Mouse (Mus musculus) c-Kit-positive CD71-positive TER-119-negative erythroid progenitor cells, embryonic 14.5 days (primary cell): ENCODE results near the gene Zfp764.
A peak's percentile ranks its signal among the peaks of the same experiment; 100 is the strongest.
"Not testable (repeated sequence)": the region's sequence is repeated elsewhere in the genome, so short reads cannot be mapped to it uniquely, and the experiment has no call there.

Experiments
- DNase-seq: peaks from one replicate; pipeline ENCODE4 v3.0.0-alpha.2; 2013; ENCODE audit warnings: low read depth

The Zfp764 gene

DNA sequence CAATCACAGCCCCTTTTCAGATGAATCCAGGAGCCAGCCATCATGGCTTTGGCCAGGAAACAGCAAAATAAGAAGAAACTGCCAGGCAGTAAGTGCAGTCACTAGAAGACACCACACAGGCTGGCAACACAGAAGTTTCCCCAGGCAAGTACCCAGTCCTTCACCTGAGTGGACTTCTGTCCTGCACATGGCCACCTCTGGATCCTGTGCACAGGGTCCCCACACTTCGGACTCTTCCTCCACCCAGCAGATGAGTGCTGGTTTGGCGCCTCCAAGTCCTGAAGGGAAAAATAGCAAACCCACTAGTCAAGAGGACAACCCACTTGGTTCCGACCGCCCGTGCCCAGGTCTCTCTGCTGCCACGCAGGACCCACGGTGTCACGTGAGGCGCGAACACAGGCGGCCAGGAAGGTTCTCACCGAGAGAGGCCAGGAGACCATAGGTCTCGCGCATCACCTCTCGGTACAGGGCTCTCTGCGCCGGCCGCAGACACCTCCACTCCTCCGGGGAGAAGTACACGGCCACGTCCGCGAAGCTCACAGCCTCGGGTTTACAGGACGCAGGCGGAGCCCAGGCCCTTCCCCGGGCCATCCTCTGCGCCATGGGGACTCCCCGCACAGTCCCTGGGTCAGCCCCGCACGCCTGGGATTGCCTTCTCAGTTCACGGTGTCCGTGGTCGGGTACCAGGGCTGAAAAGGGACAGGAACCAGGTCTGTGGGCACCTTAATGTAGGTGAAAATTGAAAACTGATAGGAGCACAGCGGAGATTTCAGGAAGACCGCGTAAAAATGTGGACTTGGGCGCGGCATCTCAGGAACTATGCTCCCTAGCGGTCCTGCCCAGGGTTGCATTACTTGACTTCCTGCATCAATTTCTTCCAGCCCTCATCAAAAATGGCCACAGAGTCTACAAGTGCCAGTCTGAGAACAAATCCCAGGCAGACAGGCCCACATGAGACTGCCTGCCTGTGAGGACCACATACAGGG, at the start of gene Zfp764:
Zfp764 (minus strand) TSS at position 821 of the 986 bp plus-strand sequence.
- peak; percentile 85 for DNase-seq

DNA sequence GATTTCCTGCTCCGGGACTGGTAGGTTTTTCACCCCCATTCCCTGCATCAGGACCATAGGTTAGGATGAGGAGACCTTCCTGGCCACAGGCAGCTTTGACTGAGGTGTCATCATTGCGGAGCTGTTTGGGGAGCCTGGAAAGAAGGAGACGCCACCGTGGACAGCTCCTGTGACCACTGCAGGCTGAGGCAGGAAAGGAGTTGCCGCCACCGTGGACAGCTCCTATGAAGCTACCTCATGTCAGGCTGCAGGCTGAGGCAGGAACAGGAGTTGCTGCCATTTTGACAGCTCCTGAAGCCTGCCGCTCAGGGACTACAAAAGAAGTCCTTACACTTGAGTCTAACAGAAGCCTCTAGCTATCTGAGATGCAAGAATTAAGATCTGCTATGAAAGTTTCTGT, 48.3 kb upstream of the Zfp764 start:
- no peak for DNase-seq

- DNase-seq: no peak
Observed at GRCm38 (mm10) chr7:127453056-127453455, 46.4 kb upstream of the Zfp764 start.

DNA sequence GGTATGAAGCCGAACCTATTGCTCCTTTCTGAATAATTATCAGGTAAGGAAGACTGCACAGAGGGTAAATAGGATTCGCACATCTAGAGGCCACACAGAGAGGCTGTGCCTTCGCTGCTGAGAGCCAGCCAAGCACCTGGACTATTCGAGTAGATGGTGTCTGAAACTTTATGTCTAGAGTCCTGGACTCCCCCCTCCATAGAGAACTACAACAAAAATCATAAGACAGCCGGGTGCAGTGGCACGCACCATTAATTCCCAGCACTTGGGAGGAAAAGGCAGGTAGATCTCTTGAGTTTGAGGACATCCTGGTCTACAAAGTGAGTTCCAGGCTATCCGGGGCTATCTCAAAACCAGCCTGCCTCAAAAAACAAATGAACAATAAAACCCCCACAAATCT, 43.3 kb upstream of the Zfp764 start:
- no peak for DNase-seq

GRCm38 (mm10) chr7:127448521-127449300, 42.1 kb upstream of the Zfp764 start, which contains the start of gene Zfp689:
Gene Zfp689, minus strand, starts transcription at chr7:127449158.
- DNase-seq: peak; percentile 100

GRCm38 (mm10) chr7:127443976-127444375, 37.4 kb upstream of the Zfp764 start:
- no peak for DNase-seq

DNA sequence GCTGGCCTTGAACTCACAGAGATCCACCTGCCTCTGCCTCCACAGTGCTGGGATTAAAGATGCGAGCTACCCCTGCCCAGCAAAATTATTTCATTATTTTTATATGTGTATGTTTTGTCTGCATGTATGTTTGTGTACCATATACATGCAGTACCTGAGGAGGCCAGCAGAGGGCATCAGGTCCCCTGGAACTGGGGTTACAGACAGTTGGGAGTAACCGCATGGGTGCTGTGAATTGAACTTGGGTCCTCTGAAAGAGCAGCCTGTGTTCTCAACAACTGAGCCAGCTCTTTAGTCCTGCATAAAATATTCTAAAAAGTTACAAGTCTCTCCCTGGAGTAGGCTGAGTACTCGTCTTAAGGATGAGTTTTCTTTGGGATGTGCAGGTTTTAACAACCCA, 31.1 kb upstream of the Zfp764 start:
- no peak for DNase-seq

DNA sequence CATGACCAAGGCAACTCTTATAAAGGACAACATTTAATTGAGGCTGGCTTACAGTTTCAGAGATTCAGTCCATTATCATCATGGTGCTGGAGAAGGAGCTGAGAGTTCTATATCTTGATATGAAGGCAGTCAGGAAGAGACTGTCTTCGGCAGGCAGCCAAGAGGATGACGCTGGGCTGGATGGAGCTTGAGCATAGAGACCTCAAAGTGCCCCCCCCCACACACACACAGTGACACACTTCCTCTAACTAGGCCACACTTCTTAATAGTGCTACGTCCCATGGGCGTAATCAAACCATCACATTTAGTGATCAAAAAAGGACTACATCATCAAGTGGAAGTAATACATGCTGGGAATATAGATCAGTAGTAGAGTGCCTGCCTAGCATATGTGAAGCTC, 28.6 kb upstream of the Zfp764 start:
- no peak for DNase-seq

DNA sequence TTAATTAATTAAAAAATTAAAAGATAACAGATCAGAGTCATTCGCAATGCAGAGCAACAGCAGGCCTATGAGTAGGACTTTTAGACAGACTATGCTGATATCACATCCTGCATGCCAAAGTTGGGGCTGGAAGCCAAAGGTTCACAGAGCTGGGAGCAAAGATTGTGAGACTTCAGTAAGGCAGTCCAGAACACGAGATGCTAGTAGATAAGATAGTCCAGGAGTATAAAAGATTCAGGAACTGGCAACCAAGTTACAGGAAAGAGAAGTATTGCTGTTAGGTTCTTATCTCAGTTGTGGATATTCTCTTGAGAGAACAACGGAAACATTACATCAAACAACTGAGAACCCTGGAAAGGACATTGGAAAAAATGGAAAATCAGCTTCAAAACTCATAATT, 19.7 kb upstream of the Zfp764 start:
- DNase-seq: no peak

DNA sequence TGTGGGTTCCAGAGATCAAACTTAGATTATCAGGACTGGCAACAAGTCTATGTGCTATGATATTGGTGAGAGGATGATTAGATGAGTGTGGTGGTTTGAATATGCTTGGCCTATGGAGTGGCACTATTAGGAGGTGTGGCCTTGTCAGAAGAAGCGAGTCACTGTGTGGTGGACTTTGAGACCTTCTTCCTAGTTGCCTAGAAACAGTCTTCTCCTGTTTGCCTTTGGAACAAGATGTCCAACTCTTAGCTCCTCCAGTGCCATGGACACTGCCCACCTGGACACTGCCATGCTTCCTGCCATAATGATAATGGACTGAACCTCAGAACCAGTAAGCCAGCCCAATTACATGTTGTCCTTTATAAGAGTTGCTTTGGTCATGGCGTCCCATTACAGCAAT, 19.3 kb upstream of the Zfp764 start:
- DNase-seq: no peak

DNA sequence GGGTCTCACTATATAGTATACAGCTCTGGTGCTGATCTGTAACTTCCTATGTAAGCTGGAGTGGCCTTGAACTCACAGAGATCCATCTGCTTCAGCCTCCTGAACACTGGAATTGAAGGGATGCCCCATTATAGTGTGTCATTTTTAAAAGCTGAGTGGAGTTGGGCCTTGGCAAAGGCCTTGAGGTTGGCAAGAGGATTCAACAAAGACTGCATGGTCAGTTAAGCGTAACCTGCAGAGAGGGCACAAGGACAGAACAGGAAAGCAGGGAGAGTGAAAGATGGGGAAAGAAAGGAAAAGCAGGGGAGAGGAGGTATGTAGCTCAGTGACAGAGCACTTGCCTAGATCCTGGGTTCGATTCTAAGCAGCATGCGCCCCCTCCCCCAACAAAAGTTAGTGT, 18.7 kb upstream of the Zfp764 start:
- DNase-seq: no peak

DNA sequence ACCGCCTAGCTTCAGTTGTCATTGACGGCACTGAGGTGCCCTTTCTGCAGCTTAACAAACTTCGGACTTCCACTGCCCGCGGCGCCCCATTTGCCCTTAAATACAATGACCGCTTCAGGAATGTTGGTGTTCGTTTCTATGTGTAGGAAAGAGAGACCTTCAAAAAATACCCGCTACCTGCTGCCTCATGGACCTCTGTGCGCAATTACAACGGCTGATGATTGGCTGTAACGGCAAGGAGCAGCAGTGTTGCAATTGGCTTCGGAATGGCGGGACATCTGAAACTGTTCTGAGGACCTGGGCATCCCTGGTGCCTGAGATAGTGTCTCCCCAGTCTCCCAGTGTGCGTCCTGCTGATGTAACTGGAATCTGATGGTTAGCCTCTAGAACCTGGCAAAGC, 15.6 kb upstream of the Zfp764 start:
- DNase-seq: no peak

DNA sequence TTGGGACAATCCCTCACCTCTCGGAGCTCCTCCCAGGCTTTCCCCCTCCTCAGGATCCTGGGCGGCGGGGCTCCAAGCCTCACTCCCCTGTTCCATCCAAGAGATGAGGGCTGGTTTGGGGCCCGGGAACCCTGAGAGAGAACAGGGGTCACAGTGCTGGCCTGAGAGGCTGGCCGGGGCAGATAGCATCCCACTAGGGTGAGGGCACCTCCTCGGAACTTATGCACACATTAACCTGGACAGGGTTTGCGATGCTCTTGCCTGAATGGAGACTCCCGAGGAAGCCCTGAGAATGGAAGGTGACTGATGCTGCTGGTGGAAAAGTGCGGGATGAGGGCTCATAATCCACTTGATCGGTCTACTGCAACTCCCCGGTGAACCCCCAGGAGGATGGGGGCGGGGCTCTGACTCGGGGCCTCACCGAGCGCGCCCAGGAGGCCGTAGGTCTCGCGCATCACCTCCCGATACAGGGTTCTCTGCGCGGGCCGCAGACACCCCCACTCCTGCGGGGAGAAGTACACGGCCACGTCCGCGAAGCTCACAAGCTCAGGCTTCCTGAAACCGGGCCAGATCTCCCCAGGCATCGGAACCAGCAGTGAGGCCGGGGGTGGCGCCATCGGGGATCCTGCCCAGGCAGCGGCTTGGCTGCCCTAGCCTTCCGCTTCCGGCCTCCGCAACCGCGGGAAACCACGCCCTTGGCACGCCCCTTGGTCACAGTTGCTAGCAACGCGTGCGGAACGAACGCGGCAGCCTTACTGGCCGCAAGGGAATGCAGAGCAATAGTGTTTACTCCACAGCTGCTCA, 15.0 kb upstream of the Zfp764 start, which contains the start of gene Zfp688:
Zfp688 (minus strand) TSS at position 681 of the 804 bp plus-strand sequence.
- peak; percentile 88 for DNase-seq

DNA sequence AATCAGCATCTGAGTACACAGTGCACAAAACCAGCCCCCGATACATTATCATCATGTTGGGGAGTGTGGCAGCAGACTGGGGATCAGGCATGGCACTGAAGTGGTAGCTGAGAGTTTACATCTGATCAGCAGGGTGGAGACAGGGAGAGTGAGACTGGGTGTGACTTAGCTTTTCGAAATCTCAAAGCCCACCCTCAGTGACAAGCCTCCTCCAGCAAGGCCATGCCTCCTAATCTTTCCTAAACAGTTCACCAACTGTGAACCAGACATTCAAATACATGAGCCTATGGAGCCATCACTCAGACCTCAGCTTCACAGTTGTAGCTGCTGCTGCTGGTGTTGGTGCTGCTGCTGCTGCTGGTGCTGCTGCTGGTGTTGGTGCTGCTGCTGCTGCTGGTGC, 4.8 kb upstream of the Zfp764 start:
- DNase-seq: no peak

- not testable (repeated sequence) for DNase-seq
Observed at GRCm38 (mm10) chr7:127404101-127404500, 2.5 kb downstream of the Zfp764 start.

- no peak for DNase-seq
Observed at GRCm38 (mm10) chr7:127402980-127403379, 3.6 kb downstream of the Zfp764 start.

DNA sequence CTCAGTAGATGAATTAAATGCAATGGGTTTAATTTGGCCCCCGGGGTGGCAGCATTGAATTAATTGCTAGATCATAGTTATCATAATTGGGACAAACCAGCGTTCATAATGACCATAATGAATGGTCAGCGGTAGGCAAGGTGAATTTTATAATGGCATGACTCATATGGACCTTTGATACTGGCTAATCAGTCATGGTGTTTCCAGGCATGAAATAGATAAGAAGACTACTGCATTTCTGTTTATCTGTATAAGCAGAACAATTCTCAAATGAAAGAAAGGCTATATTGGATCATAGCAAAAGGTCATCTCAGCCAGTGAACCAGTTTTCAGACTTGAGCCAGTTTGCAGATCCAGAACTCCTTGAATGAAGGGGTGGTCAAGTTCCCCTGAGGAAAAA, 6.3 kb downstream of the Zfp764 start:
- DNase-seq: no peak

DNA sequence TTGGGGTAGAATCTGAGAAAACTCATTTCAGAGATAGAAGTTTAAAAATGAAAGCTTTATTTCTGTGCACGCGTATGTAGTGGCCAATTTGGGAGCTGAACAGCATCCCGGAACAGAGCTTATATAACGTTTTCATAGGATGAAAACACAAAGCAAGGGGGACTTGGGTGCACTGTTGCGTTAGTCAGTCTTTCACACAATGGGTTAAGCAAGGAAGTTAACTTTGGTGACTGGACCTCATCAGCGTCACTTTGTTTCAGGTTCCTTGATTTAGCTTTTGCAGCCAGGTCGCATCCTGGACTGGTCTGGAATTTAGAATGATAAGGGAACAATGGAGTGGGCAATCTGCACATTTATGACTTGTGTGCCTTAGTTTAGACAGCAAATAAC, 12.7 kb downstream of the Zfp764 start:
- DNase-seq: no peak

GRCm38 (mm10) chr7:127393157-127393943, 13.3 kb downstream of the Zfp764 start, which contains the start of gene E430018J23Rik:
Gene E430018J23Rik, minus strand, starts transcription at chr7:127393629.
- DNase-seq: peak; percentile 100

DNA sequence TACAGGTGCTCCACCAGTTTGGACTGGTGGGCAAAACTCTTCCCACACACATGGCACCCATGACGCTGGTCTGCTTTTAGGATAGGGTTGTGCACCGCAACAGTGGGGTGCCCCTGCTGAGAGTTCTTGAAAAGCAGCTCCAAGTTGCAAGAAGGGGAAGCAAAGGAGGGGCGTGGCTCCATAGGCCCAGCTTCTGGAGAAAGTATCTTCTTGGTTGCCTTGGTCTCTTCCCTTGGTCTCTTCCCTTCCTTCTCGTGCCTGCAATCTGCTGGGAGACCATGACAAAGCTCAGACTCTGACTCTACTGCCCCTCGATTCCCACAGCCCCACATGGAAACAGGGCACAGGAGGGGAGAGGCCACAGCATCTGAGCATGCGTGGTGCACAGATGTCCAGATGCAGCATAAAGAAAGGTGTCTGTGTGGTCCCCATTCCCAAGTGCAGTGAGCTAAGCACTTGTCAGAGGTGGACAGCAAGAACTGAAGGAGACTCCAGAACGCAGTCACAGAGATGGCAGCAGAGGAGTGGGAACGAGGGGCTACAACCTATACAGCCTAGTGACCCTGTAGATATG, 14.3 kb downstream of the Zfp764 start:
- DNase-seq: no peak

DNA sequence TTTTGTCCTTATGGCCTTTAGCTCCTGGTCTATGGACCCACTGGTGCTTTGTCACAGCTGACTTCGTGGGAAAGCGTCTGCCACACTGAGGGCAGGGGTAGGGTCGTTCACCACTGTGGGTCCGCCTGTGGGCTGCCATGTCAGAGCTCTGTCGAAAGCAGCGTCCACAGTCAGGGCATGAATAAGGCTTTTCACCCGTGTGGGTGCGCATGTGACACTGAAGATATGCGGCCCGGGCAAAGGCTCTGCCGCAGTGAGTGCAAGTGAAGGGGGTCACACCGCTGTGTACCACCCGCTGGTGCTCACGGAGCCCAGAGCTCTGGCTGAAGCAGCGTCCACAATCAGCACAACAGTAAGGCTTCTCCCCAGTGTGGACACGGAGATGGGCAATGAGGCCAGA, 15.1 kb downstream of the Zfp764 start:
- no peak for DNase-seq
